Mouse (Mus musculus): ENCODE measurements at regions not wholly inside any gene's neighbourhood (a gene's known extent, or its start where the extent isn't known, plus 50 kb on each side); places are given as distances from the start of the nearest gene placed in this dataset.

DNA sequence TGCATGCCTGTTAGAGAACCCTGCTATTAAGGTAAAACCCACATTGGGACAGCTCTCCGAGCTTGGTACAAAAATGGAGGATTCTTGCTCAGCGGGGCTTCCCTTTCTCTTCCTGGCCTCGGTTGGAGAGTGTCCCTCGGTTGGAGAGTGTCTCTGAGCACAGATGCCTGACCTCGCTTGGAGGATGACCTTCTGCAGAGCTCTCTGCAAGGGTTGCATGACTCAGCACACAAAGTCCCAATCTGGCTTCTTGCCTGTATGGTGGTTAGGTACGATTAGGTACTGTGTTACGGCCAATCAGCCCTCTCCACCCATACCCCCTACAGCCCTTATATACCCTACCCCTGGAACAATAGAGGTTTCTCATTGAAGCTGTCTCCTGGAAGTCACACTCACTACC is 177.1 kb upstream of the Rreb1 start:
- TF ChIP-seq CTCF (IDR thresholded peaks at IDR 0.05; ENCODE audit: insufficient read depth, low read length) (no peak), POLR2A (IDR thresholded peaks at IDR 0.05; ENCODE audit: borderline replicate concordance, extremely low read depth, low read depth, low read length) (no peak)

Measured in lung, adult 2 months (tissue).